Mouse (Mus musculus): Measurements from ENCODE around the gene Rhov. TPM values are rescaled to one million over a fixed set of nuclear protein-coding genes. Genes with fewer than 3 reads are reported as not detected.
A peak's percentile ranks its signal among the peaks of the same experiment; 100 is the strongest.

Rhov gene
- 1 to 10 TPM; 7.5 to 7.9 TPM for total RNA-seq (2021)
- long read RNA-seq, transcript Rhov-201 (3 exons, 1,703 nt) = major isoform, 9 of 12 reads
- long read RNA-seq, partial matches to known transcripts = 1 of 12 reads
- long read RNA-seq, other reads (novel, unspliced or antisense) = 2 of 12 reads

GRCm38 (mm10) chr2:119270643-119271331, at the start of gene Rhov:
Gene Rhov, minus strand, starts transcription at chr2:119271272.
- DNase-seq (ENCODE audit: low spot score in 2 of 2) = peak; percentile 34 to 40

GRCm38 (mm10) chr2:119320571-119320970, 49.5 kb upstream of the Rhov start:
- no peak for DNase-seq (ENCODE audit: low spot score in 2 of 2)

- DNase-seq (ENCODE audit: low spot score in 2 of 2) = no peak
These were observed 47.1 kb upstream of the Rhov start for GRCm38 (mm10) chr2:119318043-119318710.

DNA sequence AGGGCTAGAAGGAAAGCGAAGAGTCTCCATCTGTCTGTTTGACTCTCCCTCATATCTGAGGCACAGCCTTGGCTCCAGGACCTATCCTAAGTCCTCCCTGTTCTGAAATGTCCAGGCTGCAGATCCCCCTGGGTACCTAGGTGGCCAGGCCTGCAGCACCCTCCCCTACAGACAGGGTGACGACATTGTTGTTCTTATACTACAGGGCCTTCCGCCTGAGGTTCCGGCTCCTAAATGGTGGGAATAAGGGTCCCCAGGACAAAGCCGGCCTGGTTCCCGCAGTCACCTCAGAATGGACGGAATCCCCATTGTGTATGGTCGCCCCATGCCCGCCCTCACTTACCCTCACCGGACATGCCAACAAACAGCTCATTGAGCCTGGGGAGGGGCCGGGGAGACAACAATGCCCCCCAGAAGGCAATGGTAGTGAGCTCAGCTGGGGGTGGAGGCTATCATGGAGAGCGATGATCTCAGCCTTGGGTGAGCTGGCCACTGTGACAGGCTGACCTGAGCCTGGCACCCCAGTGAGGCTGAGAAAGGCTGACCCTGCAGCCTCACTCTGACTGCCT, 43.8 kb upstream of the Rhov start:
- DNase-seq (ENCODE audit: low spot score in 2 of 2) = no peak

- no peak for DNase-seq (ENCODE audit: low spot score in 2 of 2)
These were observed 42.9 kb upstream of the Rhov start for GRCm38 (mm10) chr2:119313780-119314479.

GRCm38 (mm10) chr2:119312380-119312958, 41.4 kb upstream of the Rhov start:
- no peak for DNase-seq (ENCODE audit: low spot score in 2 of 2)

DNA sequence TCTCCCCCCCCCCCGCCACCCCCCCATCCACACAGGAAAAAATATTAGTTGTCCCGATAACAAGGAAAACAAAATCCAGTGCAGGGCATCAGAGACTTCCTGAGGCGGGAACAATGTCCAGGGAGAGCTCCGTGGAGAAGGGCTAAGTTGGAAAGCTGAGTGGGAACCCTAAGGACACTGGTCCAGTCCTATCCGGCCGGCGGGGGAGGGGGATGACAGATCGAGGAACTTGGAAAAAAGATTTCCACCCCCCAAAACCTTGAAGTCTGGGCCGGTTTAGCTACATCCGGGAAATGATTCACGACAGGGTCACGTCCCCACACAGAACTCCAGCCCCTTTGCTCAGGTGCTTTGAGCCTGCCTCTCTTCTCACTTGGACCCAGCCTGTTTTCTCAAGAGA, 40.5 kb upstream of the Rhov start:
- no peak for DNase-seq (ENCODE audit: low spot score in 2 of 2)

DNA sequence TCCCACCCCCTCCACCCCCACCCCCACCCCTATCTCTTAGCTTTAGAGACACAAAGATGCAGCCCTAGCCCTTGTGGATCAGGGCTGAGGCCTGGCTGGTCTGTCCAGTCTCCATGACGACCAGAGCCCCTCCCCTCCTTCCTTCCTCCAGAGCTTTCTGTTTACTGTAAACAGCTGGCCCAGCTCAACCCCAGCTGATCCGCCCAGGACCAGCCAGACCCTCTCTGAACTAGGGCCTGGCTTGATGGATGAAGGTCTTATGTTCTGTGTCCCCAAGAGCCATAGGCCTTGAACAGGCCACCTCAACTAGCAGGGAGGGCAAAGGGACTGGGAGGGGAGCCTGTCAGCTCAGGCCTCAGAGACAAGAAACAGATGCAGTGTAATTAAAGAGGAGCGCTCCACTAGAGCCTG, 33.7 kb upstream of the Rhov start:
- no peak for DNase-seq (ENCODE audit: low spot score in 2 of 2)

GRCm38 (mm10) chr2:119304391-119304790, 33.3 kb upstream of the Rhov start:
- no peak for DNase-seq (ENCODE audit: low spot score in 2 of 2)

DNA sequence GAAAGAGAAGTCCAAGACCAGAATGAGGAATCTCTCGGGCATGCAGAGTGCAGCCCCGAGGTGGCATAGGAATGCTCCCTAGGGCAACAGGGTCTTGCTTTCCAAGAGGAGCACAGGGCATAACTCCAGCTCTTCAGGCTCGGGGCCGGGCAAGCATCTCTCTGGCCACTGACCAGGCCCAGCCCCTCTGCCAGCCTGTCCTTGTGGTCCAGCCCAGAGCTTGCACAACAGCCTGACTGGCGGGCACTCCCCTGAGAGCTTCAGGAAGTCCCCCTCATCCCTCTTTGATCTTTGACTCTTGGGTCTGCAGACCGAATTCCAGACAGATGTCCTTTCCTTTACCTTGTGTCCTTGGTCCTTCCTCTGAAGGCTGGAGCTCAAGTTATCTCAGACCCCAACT, 31.8 kb upstream of the Rhov start:
- no peak for DNase-seq (ENCODE audit: low spot score in 2 of 2)

- DNase-seq (ENCODE audit: low spot score in 2 of 2) = peak in 1 of 2 experiments; percentile 37
These were observed 29.9 kb upstream of the Rhov start for GRCm38 (mm10) chr2:119300819-119301493.

GRCm38 (mm10) chr2:119299981-119300818, 29.1 kb upstream of the Rhov start:
- peak in 1 of 2 experiments; percentile 53 for DNase-seq (ENCODE audit: low spot score in 2 of 2)

DNA sequence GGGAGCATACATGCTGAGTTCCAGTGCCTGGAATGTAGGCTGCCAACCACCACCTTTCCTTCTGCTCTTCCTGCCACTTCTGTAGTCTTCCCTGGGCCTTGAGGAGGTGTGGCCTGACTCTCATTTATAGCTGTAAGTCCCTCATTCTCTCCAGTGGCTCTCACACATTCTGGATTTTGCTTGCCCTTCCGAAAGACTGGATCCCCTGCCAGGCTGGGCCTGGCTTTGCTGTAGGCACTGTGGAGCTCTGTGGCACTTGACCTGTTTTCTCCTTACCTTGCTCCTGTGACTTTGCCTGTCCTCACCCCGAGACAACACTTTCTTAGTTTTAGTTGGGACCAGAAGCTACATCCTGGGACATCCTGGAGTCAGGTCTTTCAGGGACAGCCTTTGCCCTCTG, 27.8 kb upstream of the Rhov start:
- DNase-seq (ENCODE audit: low spot score in 2 of 2) = no peak

GRCm38 (mm10) chr2:119298330-119298729, 27.3 kb upstream of the Rhov start:
- DNase-seq (ENCODE audit: low spot score in 2 of 2) = peak; percentile 26 to 76

GRCm38 (mm10) chr2:119297506-119297905, 26.4 kb upstream of the Rhov start:
- DNase-seq (ENCODE audit: low spot score in 2 of 2) = no peak

DNA sequence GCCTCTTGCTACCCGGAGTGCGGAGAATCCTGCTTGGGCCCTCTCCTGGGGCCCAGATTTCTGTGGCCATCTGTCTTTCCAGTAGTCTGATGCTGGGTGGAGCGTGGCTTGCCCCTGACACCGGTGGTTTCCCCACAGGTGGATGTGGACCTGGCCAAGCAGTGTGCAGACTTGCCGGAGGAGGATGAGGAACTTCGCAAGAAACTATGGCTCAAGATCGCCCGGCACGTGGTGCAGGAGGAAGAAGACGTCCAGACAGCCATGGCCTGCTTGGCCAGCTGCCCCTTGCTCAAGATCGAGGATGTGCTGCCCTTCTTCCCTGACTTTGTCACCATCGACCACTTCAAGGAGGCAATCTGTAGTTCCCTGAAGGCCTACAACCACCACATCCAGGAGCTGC, 25.7 kb upstream of the Rhov start:
- DNase-seq (ENCODE audit: low spot score in 2 of 2) = no peak

- DNase-seq (ENCODE audit: low spot score in 2 of 2) = no peak
These were observed 23.3 kb upstream of the Rhov start for GRCm38 (mm10) chr2:119294411-119294810.

- no peak for DNase-seq (ENCODE audit: low spot score in 2 of 2)
These were observed 22.8 kb upstream of the Rhov start for GRCm38 (mm10) chr2:119293776-119294390.

DNA sequence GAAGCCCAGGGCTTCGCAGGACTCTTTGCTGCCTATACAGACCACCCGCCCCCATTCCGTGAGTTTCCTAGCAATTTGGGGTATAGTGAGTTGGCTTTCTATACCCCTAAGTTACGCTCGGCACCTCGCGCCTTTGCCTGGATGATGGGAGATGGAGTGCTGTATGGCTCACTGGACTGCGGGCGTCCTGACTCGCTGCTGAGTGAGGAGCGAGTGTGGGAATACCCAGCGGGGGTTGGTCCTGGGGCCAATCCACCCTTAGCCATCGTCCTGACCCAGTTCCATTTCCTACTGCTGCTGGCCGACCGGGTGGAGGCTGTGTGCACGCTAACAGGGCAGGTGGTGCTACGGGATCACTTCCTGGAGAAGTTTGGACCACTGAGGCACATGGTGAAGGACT, 22.2 kb upstream of the Rhov start:
- DNase-seq (ENCODE audit: low spot score in 2 of 2) = no peak

Measured in layer of hippocampus, adult 18-20 months (tissue).